Mouse (Mus musculus): Measurements from ENCODE around the gene Acp7. TPM values are rescaled to one million over a fixed set of nuclear protein-coding genes. Genes with fewer than 3 reads are reported as not detected.

Gene Acp7
- polyA plus RNA-seq, 1 experiment from 2014 or later = not detected

DNA sequence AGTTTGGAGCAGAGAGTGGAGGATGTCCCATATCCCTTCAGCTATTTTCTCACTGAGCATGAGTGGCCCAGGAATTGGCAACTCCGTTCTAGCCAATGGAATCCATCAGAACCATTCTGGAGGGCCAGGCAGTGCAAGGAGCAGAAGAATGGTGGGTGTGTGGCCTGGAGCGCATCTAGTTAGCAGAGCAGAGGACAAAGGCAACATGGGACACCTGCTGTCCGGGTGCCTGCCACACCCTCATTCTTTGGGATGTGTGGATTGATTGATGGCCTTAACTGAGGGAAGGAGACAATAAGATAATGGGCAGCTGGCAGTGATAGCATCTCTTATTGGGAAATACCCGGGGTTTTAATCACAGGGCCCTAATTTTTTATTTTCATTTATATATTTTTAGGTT lies 25.3 kb upstream of the Acp7 start:
- Histone ChIP-seq H3K27ac (ENCODE audit: low read length) (no peak overlapping the region), H3K4me1 (ENCODE audit: control insufficient read depth, low read depth, low read length) (no peaks in the 10 kb centered on the region), H3K4me2 (ENCODE audit: low read depth, low read length) (no peak overlapping the region), H3K4me3 (ENCODE audit: low read depth, low read length) (no peak overlapping the region), H3K27me3 (ENCODE audit: control insufficient read depth, insufficient read depth, low read depth, low read length) (no peaks in the 10 kb centered on the region), H3K36me3 (ENCODE audit: control insufficient read depth, insufficient read depth) (no peaks in the 10 kb centered on the region), H3K9me3 (replicated peaks; ENCODE audit: control insufficient read depth, low read length) (no peaks in the 10 kb centered on the region), H3K9ac (ENCODE audit: low read depth, low read length) (no peak overlapping the region)
- no peak for ATAC-seq (ENCODE audit: low read depth)
- 51% methylated on average over 4 of the region's 4 CpGs for WGBS (ENCODE audit: insufficient replicate concordance)

DNA sequence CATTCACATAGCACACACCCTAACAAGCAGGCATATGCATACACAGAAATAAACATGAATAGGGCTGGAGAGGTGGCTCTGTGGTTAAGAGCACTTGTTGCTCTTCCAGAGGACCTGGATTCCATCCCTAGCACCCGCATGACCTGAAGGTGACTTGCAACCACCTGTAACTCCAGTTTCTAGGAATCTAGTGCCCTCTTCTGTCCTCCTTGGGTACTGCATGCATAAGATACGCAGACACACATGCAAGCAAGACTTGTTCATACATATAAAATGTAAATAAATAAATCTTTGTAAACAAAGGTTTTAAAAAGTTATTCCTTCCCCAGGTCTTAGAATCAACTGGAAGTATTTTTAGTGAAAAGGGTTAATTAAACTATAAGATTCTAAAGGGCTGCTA lies 20.0 kb upstream of the Acp7 start:
- no peaks in the 10 kb centered on the region for H3K4me1 ChIP-seq (ENCODE audit: control insufficient read depth, low read depth, low read length)
- no peaks in the 10 kb centered on the region for H3K9me3 ChIP-seq (replicated peaks; ENCODE audit: control insufficient read depth, low read length)
- no peak overlapping the region for H3K4me3 ChIP-seq (ENCODE audit: low read depth, low read length)
- H3K27me3 ChIP-seq (ENCODE audit: control insufficient read depth, insufficient read depth, low read depth, low read length) = no peaks in the 10 kb centered on the region
- WGBS (ENCODE audit: insufficient replicate concordance) = 63% methylated on average over 2 of the region's 2 CpGs
- H3K27ac ChIP-seq (ENCODE audit: low read length) = no peak overlapping the region
- no peak for ATAC-seq (ENCODE audit: low read depth)
- no peak overlapping the region for H3K4me2 ChIP-seq (ENCODE audit: low read depth, low read length)
- H3K36me3 ChIP-seq (ENCODE audit: control insufficient read depth, insufficient read depth) = no peaks in the 10 kb centered on the region
- no peak overlapping the region for H3K9ac ChIP-seq (ENCODE audit: low read depth, low read length)

DNA sequence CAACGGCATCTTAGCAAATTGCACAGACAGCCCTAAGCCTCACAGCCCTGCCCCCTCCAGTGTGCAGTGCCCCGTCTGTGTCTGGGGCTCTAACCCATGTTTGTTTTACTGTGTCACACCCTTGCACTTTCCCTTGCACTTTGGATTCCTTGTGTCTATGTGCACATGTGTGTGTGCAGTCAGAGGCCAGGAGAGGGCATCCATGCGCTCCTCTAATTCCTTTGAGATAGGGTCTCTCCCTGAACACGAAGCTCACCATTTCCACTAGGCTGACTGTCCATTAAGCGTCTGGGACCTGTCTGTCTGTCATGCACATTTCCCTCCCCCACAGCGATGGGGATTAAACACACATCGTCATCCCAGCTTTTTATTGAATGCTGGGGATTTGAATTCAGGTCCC lies 15.9 kb upstream of the Acp7 start:
- WGBS (ENCODE audit: insufficient replicate concordance) = 43% methylated on average over 7 of the region's 7 CpGs
- Histone ChIP-seq H3K27me3 (ENCODE audit: control insufficient read depth, insufficient read depth, low read depth, low read length) (no peaks in the 10 kb centered on the region), H3K4me2 (ENCODE audit: low read depth, low read length) (no peak overlapping the region), H3K27ac (ENCODE audit: low read length) (no peak overlapping the region), H3K4me3 (ENCODE audit: low read depth, low read length) (no peak overlapping the region), H3K4me1 (ENCODE audit: control insufficient read depth, low read depth, low read length) (no peaks in the 10 kb centered on the region), H3K36me3 (ENCODE audit: control insufficient read depth, insufficient read depth) (no peaks in the 10 kb centered on the region), H3K9me3 (replicated peaks; ENCODE audit: control insufficient read depth, low read length) (no peaks in the 10 kb centered on the region), H3K9ac (ENCODE audit: low read depth, low read length) (no peak overlapping the region)
- no peak for ATAC-seq (ENCODE audit: low read depth)

DNA sequence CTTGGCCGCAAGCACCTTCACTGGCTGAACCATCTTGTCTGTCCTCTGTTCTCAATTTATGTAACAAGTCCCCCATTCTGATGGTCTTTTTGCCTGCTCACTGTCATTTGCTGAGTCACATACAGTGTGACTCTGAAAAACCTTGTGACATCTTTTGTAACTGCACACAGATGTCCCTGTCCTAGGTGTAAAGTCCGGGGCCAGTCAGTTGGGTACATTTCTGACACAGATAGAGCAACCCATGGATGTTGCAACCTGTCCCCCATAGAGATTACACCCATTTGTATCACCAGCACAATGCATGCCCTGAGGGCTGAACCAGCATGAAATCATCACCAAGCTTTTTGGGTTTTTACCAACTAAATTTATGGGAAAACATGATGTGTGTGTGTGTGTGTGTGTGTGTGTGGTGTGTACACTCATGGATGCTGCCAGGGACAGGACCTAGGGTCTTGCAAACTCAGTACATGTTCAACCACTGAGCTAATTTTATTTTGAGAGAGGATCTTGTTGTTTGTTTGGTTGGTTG lies 14.9 kb upstream of the Acp7 start:
- ATAC-seq (ENCODE audit: low read depth) = peak; percentile 92
- WGBS (ENCODE audit: insufficient replicate concordance) = 53% methylated on average over 2 of the region's 2 CpGs
- H3K4me2 ChIP-seq (ENCODE audit: low read depth, low read length) = no peak overlapping the region

DNA sequence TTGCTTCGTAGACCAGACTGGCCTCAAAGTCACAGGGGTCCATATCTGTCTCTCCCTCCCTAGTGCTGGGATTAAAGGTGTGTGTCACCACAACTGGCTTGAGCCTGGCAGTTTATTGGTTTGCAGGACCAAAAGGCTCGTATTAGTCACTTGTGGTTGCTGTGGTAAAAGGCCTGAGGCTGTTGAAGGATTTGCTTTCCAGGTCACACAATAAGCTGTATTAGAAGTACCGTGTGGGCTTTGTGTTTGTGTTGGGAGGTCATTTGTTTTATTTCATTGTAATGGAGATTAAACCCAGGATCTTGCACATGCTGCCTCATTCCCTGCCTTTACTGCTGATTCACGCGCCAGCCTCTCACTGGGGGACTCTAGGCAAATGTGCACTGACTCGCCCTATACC lies 14.2 kb upstream of the Acp7 start:
- ATAC-seq (ENCODE audit: low read depth) = no peak
- Histone ChIP-seq H3K27me3 (ENCODE audit: control insufficient read depth, insufficient read depth, low read depth, low read length) (no peaks in the 10 kb centered on the region), H3K4me2 (ENCODE audit: low read depth, low read length) (no peak overlapping the region), H3K36me3 (ENCODE audit: control insufficient read depth, insufficient read depth) (no peaks in the 10 kb centered on the region), H3K4me3 (ENCODE audit: low read depth, low read length) (no peak overlapping the region), H3K4me1 (ENCODE audit: control insufficient read depth, low read depth, low read length) (no peaks in the 10 kb centered on the region), H3K27ac (ENCODE audit: low read length) (no peak overlapping the region), H3K9ac (ENCODE audit: low read depth, low read length) (no peak overlapping the region), H3K9me3 (replicated peaks; ENCODE audit: control insufficient read depth, low read length) (no peaks in the 10 kb centered on the region)
- WGBS (ENCODE audit: insufficient replicate concordance) = 64% methylated on average over 6 of the region's 6 CpGs

More for the DNA sequence above, 14.9 kb upstream of the Acp7 start:
- Histone ChIP-seq H3K4me1 (ENCODE audit: control insufficient read depth, low read depth, low read length) (no peaks in the 10 kb centered on the region), H3K27me3 (ENCODE audit: control insufficient read depth, insufficient read depth, low read depth, low read length) (no peaks in the 10 kb centered on the region), H3K9me3 (replicated peaks; ENCODE audit: control insufficient read depth, low read length) (no peaks in the 10 kb centered on the region), H3K9ac (ENCODE audit: low read depth, low read length) (no peak overlapping the region), H3K27ac (ENCODE audit: low read length) (peak overlapping the region; percentile 39; the same call in 1 of the 2 replicates), H3K36me3 (ENCODE audit: control insufficient read depth, insufficient read depth) (no peaks in the 10 kb centered on the region), H3K4me3 (ENCODE audit: low read depth, low read length) (no peak overlapping the region)

DNA sequence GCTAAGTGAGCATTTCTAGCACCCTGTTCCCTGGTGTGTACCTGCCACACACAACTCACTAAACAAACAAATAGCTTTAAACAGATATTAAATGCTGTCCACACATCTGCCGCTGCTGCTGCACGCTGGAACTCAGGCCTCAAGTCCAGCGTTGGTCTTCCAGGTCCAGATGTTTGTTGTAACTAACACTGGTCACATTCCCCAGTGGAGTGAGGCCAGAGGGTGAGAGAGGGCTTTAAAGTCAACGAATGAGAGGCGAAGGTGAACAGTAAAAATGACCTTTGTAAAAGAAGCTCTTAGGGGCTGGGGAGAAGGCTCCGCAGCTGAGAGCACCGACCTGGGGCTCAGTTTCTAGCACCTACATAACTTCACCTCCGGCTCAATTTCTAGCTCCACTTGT lies 10.4 kb upstream of the Acp7 start:
- 63% methylated on average over 8 of the region's 8 CpGs for WGBS (ENCODE audit: insufficient replicate concordance)

DNA sequence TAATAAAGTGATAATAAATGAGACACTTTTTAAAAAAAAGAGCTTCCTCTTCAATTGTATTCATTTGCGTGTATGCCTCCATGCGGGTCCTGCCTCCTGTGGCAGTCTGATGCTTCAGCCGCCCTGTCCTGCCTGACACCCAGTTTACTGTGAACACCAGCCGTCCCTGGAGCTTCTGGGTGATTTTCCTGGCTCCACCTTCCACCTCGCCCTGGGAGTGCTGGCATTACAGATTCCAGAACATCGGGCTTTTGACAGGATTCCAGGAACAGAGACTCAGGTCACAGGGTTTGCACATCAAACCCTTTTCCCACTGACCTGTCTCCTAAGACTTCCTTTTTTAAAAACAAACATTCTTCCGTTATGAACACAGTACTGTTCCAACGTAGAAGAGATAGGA lies 6.4 kb upstream of the Acp7 start:
- Histone ChIP-seq H3K27ac (ENCODE audit: low read length) (no peak overlapping the region), H3K4me3 (ENCODE audit: low read depth, low read length) (no peak overlapping the region), H3K4me1 (ENCODE audit: control insufficient read depth, low read depth, low read length) (no peaks in the 10 kb centered on the region), H3K9me3 (replicated peaks; ENCODE audit: control insufficient read depth, low read length) (no peaks in the 10 kb centered on the region), H3K36me3 (ENCODE audit: control insufficient read depth, insufficient read depth) (no peaks in the 10 kb centered on the region), H3K9ac (ENCODE audit: low read depth, low read length) (no peak overlapping the region), H3K4me2 (ENCODE audit: low read depth, low read length) (no peak overlapping the region), H3K27me3 (ENCODE audit: control insufficient read depth, insufficient read depth, low read depth, low read length) (no peaks in the 10 kb centered on the region; the same call in 1 of the 2 replicates)
- WGBS (ENCODE audit: insufficient replicate concordance) = 13% methylated on average over 8 of the region's 8 CpGs
- no peak for ATAC-seq (ENCODE audit: low read depth)

More for the DNA sequence above, 10.4 kb upstream of the Acp7 start:
- no peak overlapping the region for H3K4me2 ChIP-seq (ENCODE audit: low read depth, low read length)
- no peak overlapping the region for H3K4me3 ChIP-seq (ENCODE audit: low read depth, low read length)
- H3K4me1 ChIP-seq (ENCODE audit: control insufficient read depth, low read depth, low read length) = no peaks in the 10 kb centered on the region
- H3K9me3 ChIP-seq (replicated peaks; ENCODE audit: control insufficient read depth, low read length) = no peaks in the 10 kb centered on the region
- no peaks in the 10 kb centered on the region for H3K36me3 ChIP-seq (ENCODE audit: control insufficient read depth, insufficient read depth)
- no peaks in the 10 kb centered on the region for H3K27me3 ChIP-seq (ENCODE audit: control insufficient read depth, insufficient read depth, low read depth, low read length)
- no peak overlapping the region for H3K27ac ChIP-seq (ENCODE audit: low read length)
- H3K9ac ChIP-seq (ENCODE audit: low read depth, low read length) = no peak overlapping the region
- ATAC-seq (ENCODE audit: low read depth) = no peak

DNA sequence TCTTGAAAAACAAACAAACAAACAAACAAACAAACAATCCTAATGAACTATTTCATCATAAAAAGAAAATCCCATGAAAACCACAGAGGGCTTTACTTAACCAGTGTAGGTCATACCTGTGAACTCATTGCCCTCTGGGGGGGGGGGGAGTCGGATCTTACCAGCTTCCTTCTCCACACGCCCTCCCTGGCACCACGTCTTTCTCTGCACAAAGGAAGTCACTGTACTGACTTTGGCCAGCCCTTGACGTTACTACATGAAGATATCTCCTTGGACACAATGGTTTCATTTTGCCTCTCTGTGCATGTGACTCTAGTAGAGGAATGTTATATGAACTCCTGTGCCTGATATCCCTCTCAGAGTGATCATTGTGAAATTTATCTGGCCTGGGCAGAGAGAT lies 3.0 kb upstream of the Acp7 start:
- 40% methylated on average over 4 of the region's 4 CpGs for WGBS (ENCODE audit: insufficient replicate concordance)
- Histone ChIP-seq H3K27ac (ENCODE audit: low read length) (no peak overlapping the region), H3K4me3 (ENCODE audit: low read depth, low read length) (no peak overlapping the region), H3K27me3 (ENCODE audit: control insufficient read depth, insufficient read depth, low read depth, low read length) (peaks cover 25% of the 10 kb centered on the region), H3K4me2 (ENCODE audit: low read depth, low read length) (no peak overlapping the region), H3K9me3 (replicated peaks; ENCODE audit: control insufficient read depth, low read length) (no peaks in the 10 kb centered on the region), H3K36me3 (ENCODE audit: control insufficient read depth, insufficient read depth) (no peaks in the 10 kb centered on the region), H3K4me1 (ENCODE audit: control insufficient read depth, low read depth, low read length) (no peaks in the 10 kb centered on the region), H3K9ac (ENCODE audit: low read depth, low read length) (no peak overlapping the region)
- no peak for ATAC-seq (ENCODE audit: low read depth)

DNA sequence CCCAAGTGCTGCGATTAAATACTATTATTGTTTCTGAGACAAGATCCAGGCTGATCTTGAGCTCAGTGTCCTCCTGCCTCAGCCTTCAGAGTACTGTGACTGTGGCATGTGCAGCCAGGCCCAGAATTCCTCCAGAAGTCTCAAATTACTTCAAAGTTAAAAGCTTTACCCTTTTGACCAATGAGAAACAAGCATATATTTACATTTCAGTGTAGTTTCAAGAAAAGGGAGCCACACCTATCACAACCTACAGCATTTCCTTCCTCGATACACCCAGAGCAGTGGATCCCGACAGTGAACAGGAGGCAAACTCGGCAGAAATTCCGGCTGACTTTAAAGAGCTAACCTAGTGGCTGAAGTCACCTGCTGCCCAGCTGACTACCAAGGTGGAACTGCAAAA lies 6.3 kb downstream of the Acp7 start:
- Histone ChIP-seq H3K9ac (ENCODE audit: low read depth, low read length) (no peak overlapping the region), H3K27me3 (ENCODE audit: control insufficient read depth, insufficient read depth, low read depth, low read length) (peaks cover 9% of the 10 kb centered on the region), H3K4me2 (ENCODE audit: low read depth, low read length) (no peak overlapping the region), H3K4me1 (ENCODE audit: control insufficient read depth, low read depth, low read length) (no peaks in the 10 kb centered on the region), H3K9me3 (replicated peaks; ENCODE audit: control insufficient read depth, low read length) (no peaks in the 10 kb centered on the region), H3K4me3 (ENCODE audit: low read depth, low read length) (no peak overlapping the region), H3K27ac (ENCODE audit: low read length) (no peak overlapping the region), H3K36me3 (ENCODE audit: control insufficient read depth, insufficient read depth) (no peaks in the 10 kb centered on the region)
- no peak for ATAC-seq (ENCODE audit: low read depth)
- WGBS (ENCODE audit: insufficient replicate concordance) = 55% methylated on average over 5 of the region's 5 CpGs
